Mouse (Mus musculus): Measurements from ENCODE around the gene Fzd10. TPM values are rescaled to one million over a fixed set of nuclear protein-coding genes. Genes with fewer than 3 reads are reported as not detected.

Gene Fzd10
- 0.19 TPM for polyA plus RNA-seq (2015; fragmentation: Illumina TruSeq; extraction: RNeasy Lipid Tissue Mini Kit (QIAGEN cat#74804); ENCODE audit: insufficient read depth, low replicate concordance)

GRCm38 (mm10) chr5:128600072-128601021 is at the start of gene Fzd10:
Gene Fzd10, plus strand, starts transcription at chr5:128600844.

Other genes with a start within 250 kb of the Fzd10 start
- not detected for gene Tmem132d, start 167.8 kb upstream of the Fzd10 start, polyA plus RNA-seq (2015; fragmentation: Illumina TruSeq; extraction: RNeasy Lipid Tissue Mini Kit (QIAGEN cat#74804); ENCODE audit: insufficient read depth, low replicate concordance)
- gene Piwil1, start 101.7 kb downstream of the Fzd10 start, polyA plus RNA-seq (2015; fragmentation: Illumina TruSeq; extraction: RNeasy Lipid Tissue Mini Kit (QIAGEN cat#74804); ENCODE audit: insufficient read depth, low replicate concordance), result not detected

All from spleen, adult 10 weeks (tissue).